Mouse (Mus musculus) neural tube, embryonic 15.5 days (tissue): ENCODE data around the gene Bbox1. TPM values are rescaled to one million over a fixed set of nuclear protein-coding genes. Genes with fewer than 3 reads are reported as not detected.

Source experiments
- ATAC-seq: fragments of 200-750 bp; cut with Nextera tagmentation; 2 replicates; pipeline ENCODE4 v1.8.0; 2017; ENCODE audit warnings: mild to moderate bottlenecking, moderate TSS enrichment, moderate library complexity; ENCODE audit not compliant: low FRiP score
- H3K27ac ChIP-seq: fragments of 300-500 bp; sonication (generic); replicated peaks from 2 replicates; pipeline ENCODE4 v1.5.1; 2015; ENCODE audit warnings: mild to moderate bottlenecking, inconsistent platforms
- H3K27me3 ChIP-seq: fragments of 300-500 bp; sonication (generic); replicated peaks from 2 replicates; pipeline ENCODE4 v1.6.1; 2015; ENCODE audit warnings: inconsistent platforms
- H3K36me3 ChIP-seq: fragments of 300-500 bp; sonication (generic); 2 replicates; pipeline ENCODE4 v1.6.1; 2015; ENCODE audit warnings: inconsistent platforms
- H3K4me1 ChIP-seq: fragments of 300-500 bp; sonication (generic); 2 replicates; pipeline ENCODE4 v1.6.1; 2015; ENCODE audit warnings: inconsistent platforms
- H3K4me2 ChIP-seq: fragments of 300-500 bp; sonication (generic); 2 replicates; pipeline ENCODE4 v1.6.1; 2015; ENCODE audit warnings: inconsistent platforms, mild to moderate bottlenecking, moderate library complexity
- H3K4me3 ChIP-seq: fragments of 300-500 bp; sonication (generic); replicated peaks from 2 replicates; pipeline ENCODE4 v1.5.1; 2015; ENCODE audit warnings: mild to moderate bottlenecking, inconsistent platforms
- H3K9ac ChIP-seq: fragments of 300-500 bp; sonication (generic); replicated peaks from 2 replicates; pipeline ENCODE4 v1.6.1; 2015; ENCODE audit warnings: mild to moderate bottlenecking, inconsistent platforms
- H3K9me3 ChIP-seq: fragments of 300-500 bp; sonication (generic); replicated peaks from 2 replicates; pipeline ENCODE4 v1.6.1; 2016; ENCODE audit warnings: inconsistent platforms
- WGBS: fragments of 180-500 bp; shearing (Covaris S2); methylation state at CpG from one replicate; pipeline ENCODE4 v1.1.7; 2015; ENCODE audit warnings: mixed read lengths; 5-methylcytosine and 5-hydroxymethylcytosine counted together
- polyA plus RNA-seq: library from polyadenylated mRNA; unstranded; fragments of >200 nt; fragmentation: Nextera tagmentation; extraction: Ambion mirVana; gene quantifications from 2 replicates; pipeline ENCODE4 v1.2.1, GENCODE M21; 2015

Gene Bbox1
- polyA plus RNA-seq, 1 experiment from 2014 or later, result 0.79 TPM

GRCm38 (mm10) chr2:110314074-110314473, 286 bp downstream of the Bbox1 start:
- H3K27ac ChIP-seq, result no peak overlapping the region
- H3K4me3 ChIP-seq, result no peak overlapping the region
- no peaks in the 10 kb centered on the region for H3K27me3 ChIP-seq
- no peak for ATAC-seq
- no peaks in the 10 kb centered on the region for H3K9me3 ChIP-seq
- H3K4me2 ChIP-seq, result no peak overlapping the region
- WGBS, result 88% methylated on average over 5 of the region's 5 CpGs
- no peaks in the 10 kb centered on the region for H3K36me3 ChIP-seq
- no peak overlapping the region for H3K9ac ChIP-seq
- H3K4me1 ChIP-seq, result no peaks in the 10 kb centered on the region

DNA sequence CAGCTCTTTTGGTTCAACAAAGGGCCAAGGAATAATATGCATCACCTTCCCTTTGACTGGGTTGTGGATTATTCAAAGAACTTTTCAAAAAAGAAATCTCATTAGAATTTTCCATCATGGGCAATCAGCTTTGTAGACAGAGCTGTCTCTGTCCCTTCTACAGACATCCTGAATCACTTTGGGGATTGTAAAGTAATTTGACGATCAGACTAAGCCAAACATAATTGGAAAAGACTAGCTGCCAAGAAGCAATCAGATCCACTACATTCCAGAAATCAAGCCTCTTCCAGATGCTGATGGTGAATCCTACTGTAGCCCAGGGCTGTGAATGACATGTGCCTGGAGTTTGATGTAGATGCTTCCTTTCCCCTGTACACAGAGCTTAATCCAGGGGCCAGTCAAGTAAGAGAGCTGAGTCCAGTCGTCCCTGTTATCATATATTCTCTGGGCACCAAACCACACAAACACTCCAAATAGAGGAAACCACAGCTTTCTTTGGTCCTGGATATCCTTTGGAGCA, 995 bp downstream of the Bbox1 start:
- H3K27ac ChIP-seq, result no peak overlapping the region
- 70% methylated on average over 2 of the region's 2 CpGs for WGBS

GRCm38 (mm10) chr2:110305358-110306283, 8.7 kb downstream of the Bbox1 start:
- H3K4me1 ChIP-seq, result no peaks in the 10 kb centered on the region
- no peaks in the 10 kb centered on the region for H3K27me3 ChIP-seq
- no peak for ATAC-seq
- H3K9ac ChIP-seq, result no peak overlapping the region
- 84% methylated on average over 12 of the region's 12 CpGs for WGBS
- no peaks in the 10 kb centered on the region for H3K36me3 ChIP-seq
- no peak overlapping the region for H3K27ac ChIP-seq
- no peak overlapping the region for H3K4me3 ChIP-seq
- H3K4me2 ChIP-seq, result no peak overlapping the region
- H3K9me3 ChIP-seq, result no peaks in the 10 kb centered on the region

More for the DNA sequence above, 995 bp downstream of the Bbox1 start:
- no peak for ATAC-seq
- H3K4me1 ChIP-seq, result no peaks in the 10 kb centered on the region
- no peaks in the 10 kb centered on the region for H3K9me3 ChIP-seq
- H3K36me3 ChIP-seq, result no peaks in the 10 kb centered on the region
- H3K4me3 ChIP-seq, result no peak overlapping the region
- no peak overlapping the region for H3K4me2 ChIP-seq
- no peaks in the 10 kb centered on the region for H3K27me3 ChIP-seq
- H3K9ac ChIP-seq, result no peak overlapping the region

- Histone ChIP-seq H3K27me3 (no peaks in the 10 kb centered on the region), H3K9ac (no peak overlapping the region), H3K4me2 (no peak overlapping the region), H3K36me3 (no peaks in the 10 kb centered on the region), H3K4me1 (no peaks in the 10 kb centered on the region), H3K27ac (no peak overlapping the region), H3K4me3 (no peak overlapping the region), H3K9me3 (no peaks in the 10 kb centered on the region)
- no peak for ATAC-seq
- WGBS, result 76% methylated on average over 2 of the region's 2 CpGs
Measured at GRCm38 (mm10) chr2:110302261-110302660, 12.1 kb downstream of the Bbox1 start.

DNA sequence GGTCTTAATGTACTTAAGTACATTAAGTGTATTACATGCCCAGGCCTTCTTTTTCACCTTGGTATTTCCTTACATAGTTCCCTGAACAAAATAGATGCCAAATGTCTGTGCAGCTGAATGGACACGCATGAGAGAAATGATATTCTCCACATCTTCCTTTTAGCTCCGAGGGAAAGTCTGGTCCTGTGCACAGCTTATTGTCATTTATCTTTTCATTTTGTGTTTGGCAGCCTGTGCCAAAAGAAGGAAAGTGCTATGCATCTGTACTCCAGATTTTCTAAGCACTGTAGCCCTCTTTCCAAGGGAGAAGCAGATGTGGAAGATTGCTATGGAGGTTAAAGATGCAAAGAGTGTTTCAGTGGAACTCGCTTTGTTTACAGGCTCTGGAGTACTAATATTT, 13.0 kb downstream of the Bbox1 start:
- H3K9ac ChIP-seq, result no peak overlapping the region
- H3K27me3 ChIP-seq, result no peaks in the 10 kb centered on the region
- ATAC-seq, result no peak
- 75% methylated on average over 3 of the region's 3 CpGs for WGBS
- H3K9me3 ChIP-seq, result no peaks in the 10 kb centered on the region
- H3K27ac ChIP-seq, result no peak overlapping the region
- no peaks in the 10 kb centered on the region for H3K4me1 ChIP-seq
- H3K4me3 ChIP-seq, result no peak overlapping the region
- no peaks in the 10 kb centered on the region for H3K36me3 ChIP-seq
- H3K4me2 ChIP-seq, result no peak overlapping the region

DNA sequence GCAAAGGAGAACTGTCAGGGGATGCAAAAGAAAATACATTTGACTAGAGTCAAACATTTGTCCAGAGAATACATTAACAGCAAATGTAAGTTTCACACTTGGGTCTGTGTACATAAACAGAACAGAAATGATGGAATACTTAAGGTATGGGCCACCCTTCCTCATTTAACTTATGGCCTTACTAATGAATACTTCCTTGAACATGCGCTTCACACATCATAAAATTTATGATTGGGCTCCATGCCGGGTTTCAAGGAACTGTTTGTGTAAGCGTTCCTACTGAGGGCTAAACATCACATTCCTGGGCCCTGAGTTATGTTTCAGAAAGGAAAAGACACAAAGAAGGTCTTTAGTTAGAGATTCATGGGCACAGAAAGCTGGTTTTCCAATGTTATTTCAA, 19.4 kb downstream of the Bbox1 start:
- H3K4me3 ChIP-seq, result no peak overlapping the region
- H3K4me2 ChIP-seq, result no peak overlapping the region
- no peaks in the 10 kb centered on the region for H3K27me3 ChIP-seq
- no peaks in the 10 kb centered on the region for H3K9me3 ChIP-seq
- no peaks in the 10 kb centered on the region for H3K36me3 ChIP-seq
- ATAC-seq, result no peak
- 37% methylated on average over 3 of the region's 3 CpGs for WGBS
- H3K27ac ChIP-seq, result no peak overlapping the region
- no peaks in the 10 kb centered on the region for H3K4me1 ChIP-seq
- H3K9ac ChIP-seq, result no peak overlapping the region

DNA sequence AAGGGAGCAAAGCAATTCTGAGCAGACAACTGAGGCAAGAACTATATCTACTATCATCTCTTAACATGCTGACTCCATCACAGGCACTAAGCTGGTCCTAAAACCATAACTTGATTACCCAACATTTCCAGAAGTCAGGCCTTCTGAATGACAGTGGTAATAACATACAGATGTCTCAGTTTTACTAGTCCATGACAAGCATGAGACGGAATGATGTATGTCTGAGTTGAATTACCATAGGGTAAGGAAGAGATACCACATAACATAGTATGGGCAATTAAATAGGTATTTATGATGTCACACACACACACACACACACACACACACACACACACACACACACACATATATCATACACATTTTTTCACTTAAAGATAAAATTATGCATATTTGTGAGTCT, 26.4 kb downstream of the Bbox1 start:
- ATAC-seq, result no peak
- no peaks in the 10 kb centered on the region for H3K9me3 ChIP-seq
- H3K4me2 ChIP-seq, result no peak overlapping the region
- no peaks in the 10 kb centered on the region for H3K27me3 ChIP-seq
- no peaks in the 10 kb centered on the region for H3K4me1 ChIP-seq
- 100% methylated on average over 1 of the region's 1 CpGs for WGBS
- H3K36me3 ChIP-seq, result no peaks in the 10 kb centered on the region
- H3K9ac ChIP-seq, result no peak overlapping the region
- H3K27ac ChIP-seq, result no peak overlapping the region
- no peak overlapping the region for H3K4me3 ChIP-seq

DNA sequence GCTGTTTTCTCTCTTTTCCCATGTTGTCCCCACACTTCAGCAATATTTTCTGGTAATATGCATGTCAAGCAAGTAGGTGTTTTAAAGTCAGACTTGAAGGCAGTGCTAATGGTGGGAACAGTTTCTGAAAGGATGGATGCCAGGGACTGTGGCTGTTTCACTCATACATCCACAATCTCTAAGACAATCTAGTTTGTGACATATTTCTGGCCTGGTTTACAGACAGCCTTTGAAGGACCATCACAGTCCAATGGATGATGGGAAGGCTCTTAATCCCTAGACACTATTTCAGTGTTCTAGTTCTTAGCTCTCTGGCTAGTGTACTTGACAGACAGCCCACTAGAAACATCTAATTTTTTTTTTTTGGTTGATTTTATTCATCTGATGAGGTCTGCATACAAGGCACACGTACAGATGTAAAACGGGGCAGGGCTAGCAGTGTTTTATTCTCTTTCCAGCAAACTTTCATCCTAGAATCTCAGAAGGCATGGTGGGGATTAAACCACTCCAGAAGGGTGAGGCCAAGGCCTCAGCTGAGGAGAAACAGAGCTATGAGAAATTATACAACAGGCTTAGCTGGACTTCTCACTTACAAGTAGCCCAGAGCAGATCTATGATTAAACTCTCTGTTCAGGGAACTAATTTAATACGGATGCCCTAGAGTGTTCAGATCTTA, 28.4 kb downstream of the Bbox1 start:
- Histone ChIP-seq H3K4me1 (no peaks in the 10 kb centered on the region), H3K36me3 (no peaks in the 10 kb centered on the region), H3K4me2 (no peak overlapping the region), H3K27ac (no peak overlapping the region), H3K9ac (no peak overlapping the region), H3K27me3 (no peaks in the 10 kb centered on the region), H3K9me3 (no peaks in the 10 kb centered on the region), H3K4me3 (no peak overlapping the region)
- ATAC-seq, result no peak
- WGBS, result 94% methylated on average over 3 of the region's 3 CpGs

GRCm38 (mm10) chr2:110275424-110275823, 38.9 kb downstream of the Bbox1 start:
- Histone ChIP-seq H3K9me3 (no peaks in the 10 kb centered on the region), H3K4me1 (no peaks in the 10 kb centered on the region), H3K9ac (no peak overlapping the region), H3K4me3 (no peak overlapping the region), H3K27me3 (no peaks in the 10 kb centered on the region), H3K27ac (no peak overlapping the region), H3K36me3 (no peaks in the 10 kb centered on the region), H3K4me2 (no peak overlapping the region)
- no peak for ATAC-seq
- 69% methylated on average over 2 of the region's 2 CpGs for WGBS

DNA sequence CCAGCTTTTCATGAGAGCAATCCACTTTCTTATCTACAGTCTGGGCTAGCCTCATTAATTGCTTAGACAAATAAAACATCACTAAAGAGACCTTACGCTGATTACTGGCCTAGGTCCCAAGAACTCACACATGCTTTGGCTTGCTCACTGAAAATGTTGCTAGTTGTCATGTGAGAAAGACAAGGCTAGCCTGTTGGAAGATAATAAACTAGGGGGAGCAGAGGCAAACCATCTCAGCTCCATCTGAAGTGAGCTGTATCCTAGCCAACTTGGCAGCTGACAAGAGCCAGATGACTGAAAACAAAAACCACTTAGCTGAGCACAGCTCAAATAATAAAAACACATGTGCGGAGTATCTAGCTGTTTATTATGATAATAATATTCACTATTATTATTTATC, 40.2 kb downstream of the Bbox1 start:
- no peaks in the 10 kb centered on the region for H3K9me3 ChIP-seq
- no peak overlapping the region for H3K27ac ChIP-seq
- no peaks in the 10 kb centered on the region for H3K27me3 ChIP-seq
- no peaks in the 10 kb centered on the region for H3K4me1 ChIP-seq
- no peak for ATAC-seq
- H3K4me2 ChIP-seq, result no peak overlapping the region
- no peak overlapping the region for H3K4me3 ChIP-seq
- WGBS, result 78% methylated on average over 2 of the region's 2 CpGs
- no peak overlapping the region for H3K9ac ChIP-seq
- H3K36me3 ChIP-seq, result no peaks in the 10 kb centered on the region

DNA sequence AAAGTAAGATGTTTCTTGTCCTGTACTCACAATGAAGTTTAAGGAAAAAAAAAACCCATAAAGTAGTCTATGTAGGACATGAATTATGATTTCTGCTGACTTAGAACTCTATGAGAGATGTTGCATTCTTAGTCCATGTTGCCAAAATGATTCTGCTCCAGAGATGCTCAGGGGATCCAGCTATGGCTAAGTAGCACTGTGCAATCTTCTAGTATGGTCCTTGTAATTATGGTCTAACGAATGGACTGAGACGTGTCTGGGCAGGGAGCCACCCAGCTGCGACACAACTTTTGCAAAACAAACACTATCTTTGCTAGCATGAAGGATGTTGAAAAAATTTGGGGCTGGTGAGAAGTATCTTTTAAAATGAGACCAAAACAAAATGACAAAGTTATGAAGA, 45.1 kb downstream of the Bbox1 start:
- H3K4me1 ChIP-seq, result no peaks in the 10 kb centered on the region
- 89% methylated on average over 3 of the region's 3 CpGs for WGBS

DNA sequence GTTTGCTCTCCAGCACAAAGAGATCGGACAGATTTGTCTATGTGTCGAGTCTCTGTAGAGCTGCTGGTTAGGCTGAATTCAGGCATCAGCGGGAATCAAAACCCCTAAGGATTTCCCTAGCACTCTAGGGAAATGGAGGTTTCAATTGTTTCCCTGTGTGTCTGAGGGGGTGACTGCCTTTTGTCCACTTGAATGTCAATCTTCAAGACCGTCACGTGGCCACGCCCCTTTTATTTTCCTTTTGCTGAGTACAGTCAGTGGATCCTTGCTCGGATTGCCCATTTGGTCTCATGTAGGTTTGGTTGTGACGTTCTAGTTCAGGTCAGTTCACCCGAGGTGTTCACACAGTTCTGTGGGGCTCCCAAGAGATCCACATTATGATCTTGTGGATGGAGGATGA, 82.1 kb downstream of the Bbox1 start:
- Histone ChIP-seq H3K4me1 (peaks cover 7% of the 10 kb centered on the region), H3K9ac (no peak overlapping the region), H3K4me2 (no peak overlapping the region), H3K9me3 (no peaks in the 10 kb centered on the region), H3K36me3 (no peaks in the 10 kb centered on the region), H3K27me3 (no peaks in the 10 kb centered on the region), H3K27ac (no peak overlapping the region), H3K4me3 (no peak overlapping the region)
- WGBS, result 82% methylated on average over 9 of the region's 9 CpGs
- ATAC-seq, result no peak

More for the DNA sequence above, 45.1 kb downstream of the Bbox1 start:
- ATAC-seq, result no peak
- no peak overlapping the region for H3K27ac ChIP-seq
- no peaks in the 10 kb centered on the region for H3K9me3 ChIP-seq
- no peak overlapping the region for H3K4me3 ChIP-seq
- no peaks in the 10 kb centered on the region for H3K36me3 ChIP-seq
- H3K9ac ChIP-seq, result no peak overlapping the region
- no peak overlapping the region for H3K4me2 ChIP-seq
- no peaks in the 10 kb centered on the region for H3K27me3 ChIP-seq
